Mouse (Mus musculus) heart, adult 11 months (tissue): ENCODE measurements around the gene Scarf1.
"Not testable (repeated sequence)": the region's sequence is repeated elsewhere in the genome, so short reads cannot be mapped to it uniquely, and the experiment has no call there.

Experiments used
- DNase-seq: peaks from one replicate; pipeline ENCODE4 v3.0.0; 2022

The Scarf1 gene

DNA sequence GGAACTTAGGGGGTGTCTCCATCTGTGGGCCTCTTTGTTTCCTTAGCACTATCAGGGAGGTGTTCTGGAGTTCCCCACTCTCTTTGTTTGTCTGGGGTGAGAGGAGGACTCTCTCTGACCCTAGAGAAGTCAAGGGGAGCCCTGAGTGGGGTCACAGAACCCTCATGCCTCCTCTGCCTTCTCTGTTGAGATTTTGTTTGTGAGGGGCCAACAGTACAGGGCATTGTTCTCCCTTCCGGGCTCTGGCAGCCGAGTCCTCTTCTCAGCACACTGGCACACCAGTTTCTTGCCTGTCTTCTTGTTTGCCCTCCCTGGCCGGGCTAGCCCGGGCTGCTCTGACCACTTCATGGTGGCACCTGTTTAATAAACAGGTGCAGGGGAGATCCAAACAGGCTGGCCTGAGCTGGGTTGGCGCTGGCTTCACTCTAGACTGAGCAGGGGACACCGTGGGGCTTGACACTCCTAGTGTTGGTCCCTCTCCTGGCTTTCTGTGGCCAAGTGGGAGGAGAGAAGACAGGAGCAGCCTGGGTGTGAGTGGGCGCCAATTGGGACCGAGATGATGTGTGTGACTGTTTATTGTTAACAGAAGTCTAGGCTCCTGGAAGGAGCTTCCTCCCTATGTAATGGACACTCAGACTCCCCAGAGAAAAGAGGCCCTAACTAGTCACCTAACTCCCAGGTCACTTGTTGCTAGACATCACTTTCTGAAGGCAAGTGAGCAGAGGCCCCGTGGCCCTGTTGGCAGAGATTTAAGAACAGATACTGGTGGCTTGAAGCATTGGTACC lies 25.0 kb downstream of the Scarf1 start:
- peak; percentile 91 for DNase-seq

DNA sequence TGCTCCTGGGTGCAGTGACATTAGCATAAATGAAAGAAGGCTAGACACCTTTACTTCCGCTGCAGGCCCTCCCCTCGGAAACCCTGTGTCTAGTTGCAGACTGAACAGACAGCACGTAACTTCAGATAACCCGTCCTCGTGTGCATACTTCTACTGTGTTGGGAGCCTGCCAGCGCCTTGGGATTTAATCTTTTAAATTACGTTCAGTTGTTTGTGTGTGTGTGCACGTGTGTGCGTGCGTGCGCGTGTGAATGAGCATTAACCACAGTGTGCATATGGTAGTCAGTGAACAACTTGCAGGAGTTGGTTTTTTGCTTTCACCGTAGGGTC lies 25.6 kb downstream of the Scarf1 start:
- DNase-seq, result peak; percentile 88

DNA sequence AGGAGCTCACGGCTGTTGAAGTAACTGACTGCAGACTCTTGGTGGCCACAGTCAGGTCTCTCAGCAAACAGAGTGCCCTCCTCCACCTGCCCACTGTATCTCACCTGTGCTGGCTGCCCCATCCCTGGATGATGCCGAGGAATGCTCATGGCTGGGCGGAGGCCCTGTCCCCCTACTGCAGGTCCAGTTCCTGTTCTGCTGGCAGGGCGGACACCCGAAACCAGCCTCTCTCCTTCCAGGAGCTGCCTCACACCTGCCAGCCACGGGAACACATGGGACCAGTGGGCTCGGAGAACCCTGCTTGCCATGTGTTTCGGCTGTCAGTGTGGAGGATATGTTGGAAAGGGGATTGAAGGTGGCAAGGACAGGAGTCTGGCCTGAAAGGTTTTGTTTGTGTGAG lies 26.9 kb downstream of the Scarf1 start:
- DNase-seq, result peak; percentile 92

DNA sequence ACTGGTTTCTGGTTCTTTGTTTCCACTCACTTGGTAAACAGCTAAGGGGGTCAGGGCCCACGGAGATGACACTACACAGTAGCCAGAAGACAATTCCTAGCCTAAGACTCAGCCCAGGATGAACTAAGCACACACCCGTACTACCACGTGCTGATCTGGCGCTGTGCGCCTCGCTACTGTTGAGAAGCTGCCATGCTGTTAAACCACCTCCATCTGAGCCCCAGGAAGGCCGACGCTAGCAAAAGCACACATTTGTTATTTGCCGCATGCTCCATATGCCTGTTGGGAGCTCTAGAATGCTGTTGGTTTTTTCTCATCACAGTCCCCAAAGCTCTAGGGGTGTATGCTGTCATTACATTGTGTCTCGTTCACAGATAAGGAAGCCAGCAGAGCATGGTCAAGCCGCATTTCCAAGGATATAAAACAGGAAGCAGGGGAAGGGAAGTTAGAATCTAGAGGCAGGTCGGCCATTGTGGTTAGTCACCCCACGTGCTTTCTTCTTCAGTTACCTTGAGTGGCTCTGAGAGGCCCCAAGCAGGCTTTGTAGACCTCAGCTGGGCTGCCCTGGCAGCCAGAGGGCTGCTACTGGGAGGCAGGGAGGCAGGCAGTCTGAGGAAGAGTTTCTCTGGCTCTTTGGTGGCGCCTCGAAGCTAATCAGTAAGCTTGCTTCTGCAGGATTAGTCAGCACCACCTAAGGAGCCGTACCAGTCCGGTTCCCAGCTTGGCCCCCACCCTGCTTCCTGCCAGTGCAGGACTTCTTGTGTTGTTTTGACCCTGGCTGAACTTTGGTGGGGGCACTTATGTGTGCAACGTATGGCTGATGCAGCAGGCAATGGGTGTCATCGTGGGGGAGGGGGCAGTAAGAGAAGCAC lies 27.6 kb downstream of the Scarf1 start:
- DNase-seq, result peak; percentile 92

DNA sequence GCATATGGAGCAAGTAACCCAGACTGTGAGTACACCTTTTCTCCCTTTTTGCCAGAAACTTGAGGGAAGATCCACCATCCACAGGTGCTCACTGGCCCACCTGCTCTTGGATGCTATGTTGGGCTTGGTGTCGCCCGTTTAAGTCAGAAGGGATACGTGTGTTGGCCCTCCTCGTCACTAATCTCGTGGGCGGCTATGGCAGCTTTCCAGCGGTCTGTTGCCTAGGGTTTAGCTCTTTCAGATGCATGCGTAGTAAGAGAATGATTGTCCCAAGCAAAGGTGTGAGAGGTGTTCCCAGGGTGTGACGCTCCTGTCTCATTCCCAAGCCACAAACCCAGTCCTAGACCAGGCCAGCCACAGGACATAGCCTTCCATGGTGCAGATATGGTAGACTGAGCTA lies 31.4 kb downstream of the Scarf1 start:
- peak; percentile 85 for DNase-seq

DNA sequence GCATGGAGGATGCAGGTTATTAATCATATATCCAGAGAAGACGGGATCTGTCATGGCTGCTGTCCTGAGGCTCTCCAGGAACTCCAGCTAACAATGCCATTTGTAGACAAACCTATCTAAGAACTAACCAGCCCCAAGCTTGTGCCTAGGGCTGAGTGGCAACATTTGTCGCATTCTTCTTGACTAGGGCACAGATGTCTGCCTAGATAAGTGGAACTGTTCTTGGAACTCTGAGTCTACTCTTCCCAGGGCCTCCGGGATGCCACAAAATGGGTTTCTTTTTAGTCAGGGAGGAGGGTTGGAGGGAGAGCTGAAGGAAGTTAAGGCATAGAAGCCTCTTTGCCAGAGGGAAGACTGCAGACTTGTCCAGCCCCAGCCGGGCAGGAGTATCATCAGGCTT lies 32.7 kb downstream of the Scarf1 start:
- peak; percentile 74 for DNase-seq

DNA sequence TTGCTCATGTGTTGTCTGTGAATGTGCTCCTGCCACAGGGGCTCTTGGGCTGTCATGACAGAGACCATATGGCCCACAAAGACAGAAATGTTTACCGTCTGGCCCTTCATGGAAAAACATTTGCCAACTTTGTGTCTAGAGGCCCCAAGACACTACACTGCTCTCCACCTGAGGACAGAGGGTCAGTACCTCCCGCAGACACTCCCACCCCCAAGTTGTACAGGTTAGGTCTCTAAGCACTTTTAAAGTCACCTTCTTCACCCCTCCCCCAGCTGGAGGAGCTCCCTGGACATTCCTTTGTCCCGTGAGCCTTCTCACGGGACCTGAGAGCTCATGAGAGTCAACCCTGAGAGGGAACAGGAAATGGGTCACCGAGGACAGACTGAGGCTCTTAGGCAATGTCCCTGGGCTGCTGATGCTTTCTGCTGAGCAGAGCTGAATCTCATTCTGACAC lies 36.3 kb downstream of the Scarf1 start:
- peak; percentile 98 for DNase-seq

DNA sequence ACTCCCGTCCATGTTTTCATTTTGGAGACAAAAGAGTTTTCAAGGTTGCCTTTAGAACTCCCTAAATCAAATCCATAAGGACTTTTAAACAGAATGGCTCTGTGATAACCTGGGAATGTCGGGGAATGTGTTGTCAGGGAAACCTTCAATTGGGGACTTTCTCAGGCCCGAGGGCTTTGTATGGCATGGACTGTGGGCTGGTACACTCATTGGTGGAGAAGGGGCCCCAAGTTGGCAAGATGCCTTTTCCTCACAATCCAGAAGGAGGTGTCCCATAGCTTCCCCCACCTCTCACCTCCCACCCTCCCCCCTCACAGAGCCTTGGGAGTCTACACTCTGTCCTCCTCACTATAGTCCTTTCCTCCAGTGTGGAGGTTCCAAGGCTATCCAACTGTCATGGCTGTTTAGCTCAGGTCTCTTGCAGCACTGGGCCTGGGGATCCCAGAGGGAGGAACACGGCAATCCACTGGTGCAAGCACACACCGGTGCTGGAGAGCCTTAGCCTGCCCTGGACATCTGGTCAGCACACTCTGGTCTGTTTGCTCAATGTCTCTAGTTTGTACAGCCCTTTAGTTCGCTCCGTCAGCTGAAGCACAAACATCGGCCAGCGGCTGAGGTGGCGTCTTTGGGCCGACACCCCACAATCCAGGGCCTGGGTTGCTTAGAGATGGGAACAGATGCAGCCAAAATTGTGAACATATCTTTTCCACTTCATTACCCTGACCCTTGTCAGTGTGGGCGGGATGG lies 37.0 kb downstream of the Scarf1 start:
- DNase-seq, result peak; percentile 99

DNA sequence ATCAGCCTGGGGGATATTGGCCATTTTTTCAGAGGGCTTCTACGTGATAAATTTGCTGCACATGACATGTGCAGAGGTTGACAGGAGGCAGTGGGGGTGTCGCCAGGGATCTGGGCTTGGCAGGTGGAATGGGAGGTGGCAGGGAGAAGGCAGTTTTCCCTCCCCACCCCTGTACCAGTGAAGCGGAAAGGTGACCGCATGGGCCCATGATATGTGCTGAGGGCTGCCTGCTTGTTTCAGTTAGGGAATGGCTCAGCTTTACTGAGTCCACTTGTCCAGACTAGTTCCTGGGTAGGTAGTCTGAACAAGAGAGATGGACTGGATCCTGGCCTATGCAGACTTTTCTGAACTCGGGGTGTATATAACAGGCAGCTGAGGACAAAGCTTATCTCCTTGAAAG lies 38.0 kb downstream of the Scarf1 start:
- no peak for DNase-seq

DNA sequence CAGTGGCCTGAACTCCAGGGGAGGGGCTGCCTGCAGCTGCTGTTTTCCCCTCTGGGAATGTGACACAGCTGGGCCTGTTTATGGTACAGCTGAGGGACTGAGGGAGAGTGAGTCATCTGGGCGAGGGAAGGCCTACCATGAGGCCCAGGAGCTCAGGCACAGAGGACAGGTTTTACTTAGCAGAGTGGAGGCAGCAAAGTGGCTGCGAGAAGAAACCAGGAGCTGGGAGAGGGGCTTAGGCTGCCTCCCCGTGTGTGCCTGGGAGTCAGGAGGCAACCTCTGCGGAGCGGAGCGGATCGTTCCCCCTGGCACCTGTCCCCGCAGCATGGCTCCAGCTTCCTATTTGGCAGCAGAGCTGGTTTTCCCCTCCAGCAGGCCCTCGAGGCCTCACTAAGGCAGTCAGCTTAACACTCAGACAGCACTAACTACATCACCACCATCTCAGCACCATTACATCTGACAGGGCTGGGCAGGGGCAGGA lies 38.7 kb downstream of the Scarf1 start:
- peak; percentile 99 for DNase-seq

DNA sequence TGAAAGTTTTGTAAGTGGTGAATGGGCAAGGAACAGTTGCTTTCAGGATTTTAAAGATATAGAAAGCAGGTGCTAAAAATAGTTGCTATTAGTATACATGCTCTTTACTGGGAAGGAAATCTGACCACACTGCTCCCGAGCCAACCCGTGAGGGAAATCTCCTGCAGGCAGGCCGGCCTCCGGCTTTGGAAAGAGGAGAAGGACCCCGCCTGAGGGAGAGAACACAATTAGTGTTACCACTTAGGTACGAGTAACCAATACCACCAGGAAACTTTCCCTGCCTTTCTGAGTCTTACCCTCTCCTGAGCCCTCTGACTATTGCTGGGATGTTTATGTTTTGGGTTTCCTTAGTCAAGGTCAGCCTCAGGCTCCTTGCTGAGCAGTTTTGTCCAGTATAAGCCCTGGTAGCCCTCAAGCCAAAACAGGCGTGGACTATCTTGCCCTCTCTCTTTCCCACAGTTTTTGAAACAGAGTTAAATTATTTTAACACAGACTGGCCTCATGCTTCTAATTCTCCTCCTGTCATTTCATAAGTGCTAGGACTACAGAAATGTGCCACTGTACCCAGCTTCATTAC lies 39.7 kb downstream of the Scarf1 start:
- no peak for DNase-seq

DNA sequence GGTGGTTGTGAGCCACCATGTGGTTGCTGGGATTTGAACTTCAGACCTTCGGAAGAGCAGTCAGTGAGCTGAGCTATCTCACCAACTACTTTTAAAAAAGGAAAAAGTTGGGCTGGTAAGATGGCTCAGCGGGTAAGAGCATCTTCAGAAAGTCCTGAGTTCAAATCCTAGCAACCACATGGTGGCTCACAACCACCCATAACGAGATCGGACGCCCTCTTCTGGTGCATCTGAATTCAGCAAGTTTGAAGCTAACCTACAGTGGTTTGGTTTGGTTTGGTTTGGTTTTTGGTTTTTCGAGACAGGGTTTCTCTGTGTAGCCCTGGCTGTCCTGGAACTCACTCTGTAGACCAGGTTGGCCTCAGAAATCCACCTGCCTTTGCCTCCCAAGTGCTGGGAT lies 42.7 kb downstream of the Scarf1 start:
- DNase-seq, result not testable (repeated sequence)

DNA sequence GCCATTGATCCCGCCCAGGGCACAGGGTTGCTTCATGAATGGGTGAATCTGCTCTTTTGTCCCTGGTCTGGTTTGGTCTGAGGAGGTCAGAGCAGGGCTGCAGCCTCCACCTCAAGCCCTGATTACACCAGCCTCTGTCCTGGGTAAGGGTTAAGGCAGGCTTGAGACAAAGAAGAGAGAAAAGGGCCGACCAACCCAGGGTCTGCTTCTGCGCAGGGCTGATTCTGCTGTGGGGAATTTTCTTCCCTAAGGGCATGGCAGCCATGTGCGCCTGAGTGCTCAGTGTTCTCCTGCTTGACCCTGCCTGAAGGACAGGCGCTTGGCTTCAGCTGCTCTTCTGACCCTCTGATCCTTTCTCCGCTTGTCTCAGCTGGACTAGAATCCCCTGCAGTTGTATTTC lies 43.8 kb downstream of the Scarf1 start:
- no peak for DNase-seq

DNA sequence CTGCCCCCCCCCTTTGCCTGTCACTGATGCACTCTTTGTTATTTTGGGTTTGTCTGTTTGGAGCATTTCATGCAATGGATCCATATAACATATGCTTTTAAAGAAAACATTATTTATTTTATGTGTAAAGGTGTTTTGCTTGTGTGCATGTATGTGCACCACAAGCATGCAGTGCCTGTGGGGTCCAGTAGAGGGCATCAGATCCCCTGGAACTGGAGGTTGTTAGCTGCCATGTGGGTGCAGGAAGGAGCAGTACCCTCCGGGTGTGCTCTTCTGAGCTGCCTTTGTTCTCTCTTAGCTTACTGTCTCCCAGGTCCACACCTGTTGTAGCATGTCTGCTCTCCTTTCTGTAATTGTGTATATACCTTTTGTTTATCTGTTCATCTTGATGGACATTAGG lies 44.8 kb downstream of the Scarf1 start:
- no peak for DNase-seq

DNA sequence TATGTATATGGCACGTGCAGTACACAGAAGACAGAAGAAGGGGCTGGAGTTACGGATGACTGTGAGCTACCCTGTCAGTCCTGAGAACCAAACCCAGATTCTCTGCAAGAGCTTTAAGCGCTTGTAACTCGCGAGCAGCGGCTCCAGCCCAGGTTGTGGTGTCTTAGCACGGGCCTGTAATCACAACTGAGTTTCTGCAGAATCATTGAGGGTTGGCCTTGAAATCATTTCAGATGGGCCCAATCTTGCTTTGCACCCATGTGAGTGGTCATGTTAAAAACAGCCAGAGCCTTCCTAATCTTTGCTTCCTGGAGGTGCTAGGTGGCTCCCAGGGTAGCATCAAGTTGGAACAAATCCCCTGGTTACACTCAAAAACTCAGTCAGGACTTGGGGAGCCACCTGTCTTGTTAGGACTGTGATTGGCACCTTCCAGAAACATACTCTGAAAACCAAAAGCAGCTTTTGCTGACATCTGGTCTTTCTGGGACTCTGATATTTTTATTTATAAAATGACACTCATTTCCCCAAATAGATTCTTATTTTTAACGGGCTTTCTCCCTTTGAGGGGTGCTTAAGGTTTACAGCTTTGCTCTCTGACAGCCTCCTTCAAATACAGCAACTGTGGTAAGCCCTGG lies 46.6 kb downstream of the Scarf1 start:
- no peak for DNase-seq

DNA sequence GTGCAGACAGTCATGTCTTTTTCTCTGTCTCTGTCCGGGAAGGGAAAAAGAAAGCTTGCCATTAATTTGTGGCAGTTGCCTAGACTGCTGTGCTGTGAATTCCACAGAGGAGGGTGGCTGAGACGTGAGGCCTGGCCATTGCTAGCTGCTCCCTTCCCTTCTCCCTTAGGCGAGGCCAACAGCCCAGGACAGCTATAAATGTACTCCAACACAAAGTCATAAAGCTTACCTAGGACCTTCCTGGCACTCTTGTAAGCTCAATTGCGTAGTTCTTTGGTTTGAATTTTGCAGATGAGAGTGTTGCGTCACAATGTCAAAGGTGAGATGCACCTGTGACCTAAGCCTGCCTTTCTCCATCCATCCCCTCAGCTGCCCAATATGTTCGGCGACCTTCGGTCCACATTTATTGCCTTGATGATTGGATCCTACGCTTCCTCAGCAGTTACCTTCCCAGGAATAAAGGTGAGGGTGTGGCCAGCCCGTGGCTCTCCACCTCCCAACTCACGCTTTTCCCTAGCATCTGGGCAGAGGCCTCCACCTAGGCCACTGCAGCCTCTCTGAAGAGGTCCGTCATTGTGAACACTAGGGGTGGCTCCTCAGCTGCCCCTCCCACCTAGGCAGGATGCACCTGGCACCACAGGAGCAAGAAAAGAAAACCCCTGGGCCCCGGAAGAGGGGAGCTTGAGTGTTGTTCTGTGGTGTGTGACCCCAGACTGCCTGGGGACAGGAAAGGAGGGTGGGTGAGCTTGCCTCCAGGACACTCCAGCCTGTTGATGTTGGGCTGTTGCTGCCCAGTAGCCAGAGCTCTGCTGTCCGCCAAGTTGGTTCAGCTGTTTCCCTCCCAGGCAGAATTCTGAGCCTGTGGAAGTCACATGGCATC lies 47.4 kb downstream of the Scarf1 start:
- peak; percentile 94 for DNase-seq

DNA sequence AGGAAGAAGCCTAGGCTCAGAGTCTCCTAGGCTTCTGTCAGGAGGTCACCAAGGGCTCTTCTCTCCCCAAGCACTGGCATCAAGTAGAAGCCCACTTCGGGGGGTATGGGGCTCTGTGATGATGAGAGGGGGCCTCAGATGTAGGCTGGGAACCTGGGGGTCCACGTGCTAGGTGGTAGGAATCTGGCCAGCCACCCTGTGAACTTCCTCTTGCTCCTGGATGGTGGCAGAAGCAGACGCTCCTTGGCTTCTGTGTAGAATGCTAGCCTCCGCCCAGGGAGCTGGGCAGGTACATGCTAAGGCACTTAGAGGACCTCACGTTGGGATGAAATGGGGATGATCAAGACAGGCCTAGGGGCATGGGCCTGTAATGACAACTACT lies 48.1 kb downstream of the Scarf1 start:
- peak; percentile 91 for DNase-seq

DNA sequence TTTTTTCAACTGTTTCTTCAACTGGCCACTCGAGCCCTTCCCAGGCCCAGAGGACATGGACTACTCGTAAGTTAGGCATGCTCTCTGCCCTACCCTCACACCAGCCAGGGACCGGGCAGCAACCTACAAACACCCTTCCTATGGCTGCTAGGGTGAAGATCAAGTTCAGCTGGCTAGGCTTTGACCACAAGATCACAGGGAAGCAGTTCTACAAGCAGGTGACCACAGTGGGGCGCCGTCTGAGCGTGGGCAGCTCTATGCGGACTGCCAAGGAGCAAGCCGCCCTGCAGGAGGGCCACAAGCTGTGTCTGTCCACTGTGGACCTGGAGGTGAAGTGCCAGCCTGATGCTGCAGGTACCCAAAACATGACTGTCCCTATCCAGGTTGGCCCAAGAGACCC lies 49.5 kb downstream of the Scarf1 start:
- peak; percentile 94 for DNase-seq

DNA sequence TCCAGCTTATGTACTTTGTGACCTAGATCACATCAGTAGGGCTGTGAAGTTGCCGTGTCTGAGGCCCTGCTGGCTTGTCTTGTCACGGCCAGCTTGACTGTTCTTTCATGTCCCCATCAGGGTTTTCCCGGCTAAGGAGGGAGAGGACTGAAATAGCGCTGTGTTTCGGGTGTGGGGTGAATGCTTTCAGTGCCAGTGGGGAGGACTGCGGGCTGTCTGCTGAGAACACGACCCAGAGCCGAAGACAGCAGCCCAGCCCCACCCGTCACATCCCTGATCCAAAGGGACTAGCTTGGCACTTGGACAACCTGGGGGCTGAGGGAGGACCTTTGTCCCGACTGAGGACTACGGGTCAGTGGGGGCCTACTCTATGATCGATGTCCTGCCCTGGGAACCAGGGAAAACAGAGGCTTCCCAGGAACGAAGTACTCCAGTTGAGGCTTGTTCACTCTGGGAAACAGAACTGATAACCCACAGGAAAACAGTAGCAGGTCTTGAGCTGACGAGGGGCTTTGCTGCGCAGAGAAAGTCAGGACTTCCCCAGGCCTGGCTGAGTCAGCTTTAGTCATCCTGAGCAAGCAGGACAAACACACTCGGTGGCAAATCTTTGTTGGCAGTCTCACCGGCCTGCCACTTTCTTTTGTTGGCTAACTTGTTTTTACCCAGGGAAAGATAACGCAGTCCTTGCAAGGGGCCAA lies 50.7 kb downstream of the Scarf1 start:
- peak; percentile 97 for DNase-seq

DNA sequence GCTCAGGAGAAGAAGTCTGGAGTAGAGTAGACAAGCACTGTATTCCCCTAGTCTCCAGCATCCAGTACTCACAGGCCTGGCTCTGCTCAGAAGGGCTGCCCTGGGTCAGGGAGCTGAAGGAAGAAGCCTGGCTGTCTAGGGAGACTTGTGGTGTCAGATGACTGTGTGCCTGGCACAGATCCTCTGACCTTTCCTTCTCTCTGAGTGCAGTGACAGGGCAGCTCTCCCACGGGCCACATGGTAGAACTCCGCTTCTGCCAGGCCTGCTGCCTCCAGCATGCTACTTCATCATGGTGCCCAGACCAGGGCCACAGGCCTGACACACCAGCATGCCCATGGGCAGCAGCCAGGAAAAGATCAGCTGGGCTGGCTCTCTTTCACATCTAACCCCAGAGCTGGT lies 52.5 kb downstream of the Scarf1 start:
- DNase-seq, result peak; percentile 99
